Mouse (Mus musculus) adrenal gland (tissue): ENCODE data around the gene Uso1.
"Not testable (repeated sequence)": the region's sequence is repeated elsewhere in the genome, so short reads cannot be mapped to it uniquely, and the experiment has no call there.

Source experiments
- intact Hi-C: fragments of 180-260 bp; cut with DNase I; formaldehyde crosslinking; loops from one replicate; pipeline ENCODE4 v1.15.1; 2025

Gene Uso1

GRCm38 (mm10) chr5:92125446-92125845 is 12.3 kb upstream of the Uso1 start:
- intact Hi-C loops: no loop called here

DNA sequence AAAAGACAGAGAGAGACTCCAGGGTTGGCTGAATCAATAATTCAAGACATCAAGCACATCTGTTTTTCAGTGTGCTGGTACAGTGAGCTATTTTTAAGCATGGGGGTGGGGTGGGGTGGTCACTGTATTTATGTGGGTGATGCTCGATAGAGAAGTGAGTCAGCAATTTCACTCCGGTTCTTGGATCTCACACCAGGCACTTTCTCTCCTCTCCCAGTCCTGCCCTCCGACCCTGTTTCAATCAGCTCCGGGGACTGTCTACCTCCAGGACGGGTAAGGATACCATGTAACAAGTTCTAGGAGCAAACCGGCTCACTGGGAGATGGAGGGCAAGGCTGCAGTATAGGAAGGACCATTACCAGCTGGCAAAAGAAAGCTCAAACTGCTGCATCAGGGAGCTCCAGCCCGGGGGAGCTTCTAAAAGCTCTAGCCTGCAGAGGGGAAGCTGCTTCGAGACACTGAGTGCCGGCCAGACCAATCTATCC is 10.6 kb upstream of the Uso1 start:
- intact Hi-C loops: no loop called here

- intact Hi-C loops: no loop called here
Measured at GRCm38 (mm10) chr5:92127751-92128150, 10.0 kb upstream of the Uso1 start.

GRCm38 (mm10) chr5:92128570-92128969 is 9.2 kb upstream of the Uso1 start:
- intact Hi-C loops: no loop called here

DNA sequence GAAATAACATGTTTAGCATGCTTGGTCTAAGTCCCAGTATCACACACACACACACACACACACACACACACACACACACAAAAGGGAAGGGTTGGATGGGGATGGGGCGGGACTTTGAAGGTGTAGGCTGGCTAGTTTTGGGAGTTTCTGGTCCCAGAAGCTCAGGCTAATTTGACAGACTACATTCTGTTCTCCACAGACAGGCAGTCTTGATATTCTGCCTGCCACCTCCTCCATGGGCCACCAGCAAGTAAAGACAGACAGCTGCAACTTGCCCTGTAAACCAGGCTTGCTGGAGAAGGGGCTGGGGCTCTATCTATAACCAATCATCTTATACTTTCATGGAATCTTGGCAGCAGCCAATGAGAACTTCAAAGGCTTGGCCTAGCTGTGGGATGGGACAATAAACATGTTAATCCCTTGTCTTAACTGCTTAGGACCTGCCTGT is 8.4 kb upstream of the Uso1 start:
- intact Hi-C loops: no loop called here

GRCm38 (mm10) chr5:92130040-92130682 is 7.6 kb upstream of the Uso1 start:
- intact Hi-C loops: no loop called here

- intact Hi-C loops: no loop called here
Measured at GRCm38 (mm10) chr5:92132127-92132526, 5.6 kb upstream of the Uso1 start.

DNA sequence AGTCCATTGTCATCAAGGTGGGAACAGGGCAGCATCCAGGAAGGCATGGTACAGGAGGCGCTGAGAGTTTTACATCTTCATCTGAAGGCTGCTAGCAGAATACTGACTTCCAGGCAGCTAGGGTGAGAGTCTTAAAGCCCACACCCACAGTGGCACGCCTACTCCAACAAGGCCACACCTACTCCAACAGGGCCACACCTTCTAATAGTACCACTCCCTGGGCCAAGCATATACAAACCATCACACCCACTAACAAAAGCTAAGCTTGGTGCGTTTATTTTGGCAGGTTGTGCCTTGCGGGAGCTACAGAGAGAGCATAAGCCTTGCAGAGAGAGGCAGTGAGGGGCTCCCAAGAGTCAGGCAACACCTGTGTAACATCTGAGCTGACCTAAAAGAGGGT is 4.7 kb upstream of the Uso1 start:
- intact Hi-C loops: not testable (repeated sequence)

DNA sequence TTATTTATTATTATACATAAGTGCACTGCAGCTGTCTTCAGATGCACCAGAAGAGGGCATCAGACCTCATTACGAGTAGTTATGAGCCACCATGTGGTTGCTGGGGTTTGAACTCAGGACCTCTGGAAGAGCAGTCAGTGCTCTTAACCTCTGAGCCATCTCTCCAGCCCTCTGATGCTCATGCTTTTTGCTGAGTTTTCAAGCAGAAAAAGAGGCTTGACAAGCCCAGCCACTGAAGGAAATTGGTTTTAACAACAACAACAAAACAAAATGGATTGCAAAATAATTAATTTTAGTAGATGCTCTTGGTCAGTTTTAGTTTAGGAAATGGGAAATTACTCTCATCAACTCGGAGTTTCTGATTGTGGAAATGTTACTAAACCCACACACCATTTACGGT is 2.8 kb upstream of the Uso1 start:
- intact Hi-C loops: loop anchor here (5.0 kb wide), 1 partner anchor 173 kb away; the partner anchor contains the start of gene Rchy1

DNA sequence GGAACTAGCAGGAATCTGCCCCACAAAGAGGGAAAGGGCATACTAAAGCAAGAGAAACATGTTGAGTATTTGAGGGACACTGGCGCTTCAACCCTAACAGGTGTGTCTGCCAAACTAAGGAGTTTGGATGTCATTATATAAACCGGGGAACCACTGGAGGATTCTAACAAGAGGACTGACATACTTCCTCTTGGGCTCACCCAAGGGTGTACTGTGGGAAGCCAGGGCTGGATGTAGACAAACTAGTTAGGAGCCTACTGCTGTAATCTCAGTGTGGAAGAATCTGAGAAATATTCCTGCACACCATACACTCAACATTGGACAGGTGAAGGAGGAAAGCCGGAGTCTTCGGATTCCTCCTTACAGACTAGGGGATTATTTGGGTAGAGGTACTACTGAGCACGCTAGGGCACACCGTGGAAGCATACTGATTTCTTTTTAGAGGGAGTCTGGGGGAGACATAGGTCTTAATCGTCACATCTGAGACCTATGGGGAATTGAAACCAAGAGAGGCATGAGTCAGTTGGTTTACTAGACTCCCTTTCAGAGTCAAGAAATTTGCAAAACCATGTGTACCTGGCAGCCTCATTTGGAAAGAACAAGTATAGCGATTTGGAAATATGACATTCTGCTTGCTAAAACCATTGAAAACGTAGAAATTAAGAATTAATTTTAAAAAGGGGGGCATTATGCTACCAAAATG is 1.1 kb upstream of the Uso1 start:
- intact Hi-C loops: loop anchor here (5.0 kb wide), 1 partner anchor 174 kb away; the partner anchor contains the start of gene Rchy1

DNA sequence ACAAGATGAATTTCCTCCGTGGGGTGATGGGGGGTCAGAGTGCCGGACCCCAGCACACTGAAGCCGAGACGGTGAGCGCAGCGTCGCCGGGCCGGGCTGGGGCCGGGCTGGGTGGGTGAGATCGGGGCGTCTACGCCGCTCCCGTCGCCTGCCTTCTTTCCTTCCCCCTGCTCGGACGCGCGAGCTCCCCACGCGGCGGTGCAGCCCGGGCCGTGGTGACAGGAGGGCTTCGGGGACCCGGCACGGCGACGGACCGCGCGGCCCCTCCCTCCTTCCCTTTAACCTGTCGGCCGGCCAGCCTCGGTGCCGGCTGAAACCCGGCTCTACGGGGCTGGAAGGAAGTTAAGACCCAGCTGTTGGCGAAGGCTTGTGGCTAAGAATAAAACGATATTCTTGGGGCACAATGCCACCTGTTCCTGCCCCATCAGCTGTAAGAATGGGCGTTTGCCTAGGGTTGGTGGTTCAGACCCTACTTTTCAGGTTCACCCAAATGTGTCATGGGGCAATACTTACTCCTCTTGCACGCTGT is 419 bp downstream of the Uso1 start:
- intact Hi-C loops: loop anchor here (2.0 to 5.0 kb wide), 2 partner anchors 55 to 176 kb away; partner anchors contain the start of genes G3bp2 and Rchy1

DNA sequence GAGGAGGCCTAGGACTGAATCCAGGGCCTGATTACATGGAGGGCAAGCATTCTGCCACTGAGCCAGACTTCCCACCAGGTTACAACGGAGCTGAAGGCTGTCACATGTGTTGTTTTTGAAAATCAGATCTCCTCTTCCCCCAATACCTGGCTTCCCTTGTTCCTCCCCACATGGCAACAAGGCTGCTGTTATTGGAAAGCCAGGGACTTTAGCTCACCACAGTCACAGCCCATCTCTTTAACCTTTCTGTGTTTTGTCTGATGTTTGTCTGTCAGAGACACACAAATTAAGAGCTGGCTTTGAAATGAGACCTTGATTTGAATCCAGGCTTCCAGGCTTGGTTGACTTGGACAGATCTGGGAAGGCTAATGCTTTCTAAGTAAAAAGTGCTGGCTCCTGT is 1.5 kb downstream of the Uso1 start:
- intact Hi-C loops: loop anchor here (2.0 to 5.0 kb wide), 2 partner anchors 56 to 177 kb away; partner anchors contain the start of genes G3bp2 and Rchy1

DNA sequence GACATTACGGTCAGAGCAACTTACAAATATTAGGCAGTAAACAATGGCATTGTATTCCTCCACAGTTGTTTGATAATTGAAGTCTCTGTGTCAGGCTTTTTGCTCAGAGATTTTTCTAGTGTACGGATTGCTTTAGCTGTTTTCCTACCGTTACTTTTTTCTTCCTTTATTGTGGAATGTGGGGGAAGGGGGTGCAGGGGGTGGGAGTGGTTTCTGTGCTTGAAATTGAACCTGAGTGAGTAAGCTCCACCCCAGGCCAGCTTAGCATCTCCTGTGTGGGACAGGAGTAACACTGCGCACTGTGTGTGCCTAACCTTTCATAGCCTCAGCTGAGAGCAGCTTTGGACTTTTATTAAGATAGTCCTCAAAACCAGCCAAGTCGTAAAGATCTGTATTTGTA is 4.0 kb downstream of the Uso1 start:
- intact Hi-C loops: no loop called here

GRCm38 (mm10) chr5:92142481-92142880 is 4.7 kb downstream of the Uso1 start:
- intact Hi-C loops: no loop called here

- intact Hi-C loops: no loop called here
Measured at GRCm38 (mm10) chr5:92143665-92144064, 5.9 kb downstream of the Uso1 start.

DNA sequence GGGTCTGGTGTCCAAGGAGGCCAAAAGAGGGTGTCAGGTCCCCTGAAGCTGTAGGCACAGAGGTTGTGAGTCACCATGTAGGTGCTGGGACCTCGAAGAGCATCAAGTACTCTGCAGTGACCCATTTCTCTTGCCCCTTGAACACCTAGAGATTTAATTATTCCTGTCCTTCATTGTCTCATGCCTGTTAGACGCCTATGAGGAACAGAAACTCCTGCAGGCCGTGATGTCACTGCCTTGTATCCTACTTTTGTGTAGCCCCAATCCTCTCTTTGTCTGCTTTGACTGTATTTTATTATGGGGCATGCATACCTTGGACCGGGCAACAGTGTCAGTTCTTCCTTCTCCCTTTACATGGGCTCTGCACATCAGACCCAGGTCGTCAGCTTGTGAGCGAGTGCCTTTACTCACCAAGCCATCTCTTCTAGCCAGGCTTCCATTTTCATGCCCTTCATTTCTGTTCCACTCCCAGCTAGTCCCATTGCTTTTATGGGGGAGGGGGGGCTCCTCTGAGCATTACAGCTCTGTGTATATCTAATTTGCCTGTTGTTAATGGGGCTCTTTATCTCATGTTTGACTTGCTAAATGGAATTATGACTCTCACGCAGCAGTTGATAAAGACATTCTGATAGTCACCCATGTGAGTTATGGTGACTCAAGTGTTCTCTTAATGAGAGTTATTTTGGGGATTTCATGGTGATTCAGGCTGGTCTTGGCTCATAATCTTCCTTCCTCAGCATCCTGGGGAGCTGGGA is 7.4 kb downstream of the Uso1 start:
- intact Hi-C loops: no loop called here

DNA sequence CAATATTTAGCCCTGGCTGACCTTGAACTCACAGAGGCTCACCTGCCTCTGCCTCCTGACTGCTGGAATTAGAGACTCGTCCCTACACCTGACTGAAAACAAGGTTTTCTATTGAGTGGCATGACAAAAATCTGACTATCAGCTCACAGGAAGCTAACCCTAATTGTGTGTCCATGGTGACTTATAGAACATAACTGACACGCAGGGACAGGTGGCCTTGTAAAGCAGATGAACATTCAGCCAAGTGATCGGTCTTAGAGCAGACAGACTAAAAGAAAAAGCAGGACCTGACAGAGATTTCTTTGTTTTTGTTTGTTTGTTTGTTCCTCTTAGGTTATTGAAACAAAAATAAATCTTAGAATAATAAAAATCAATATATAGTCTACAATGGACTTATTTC is 10.5 kb downstream of the Uso1 start:
- intact Hi-C loops: no loop called here

- intact Hi-C loops: no loop called here
Measured at GRCm38 (mm10) chr5:92149330-92149982, 11.7 kb downstream of the Uso1 start.

- intact Hi-C loops: no loop called here
Measured at GRCm38 (mm10) chr5:92154861-92155260, 17.1 kb downstream of the Uso1 start.

DNA sequence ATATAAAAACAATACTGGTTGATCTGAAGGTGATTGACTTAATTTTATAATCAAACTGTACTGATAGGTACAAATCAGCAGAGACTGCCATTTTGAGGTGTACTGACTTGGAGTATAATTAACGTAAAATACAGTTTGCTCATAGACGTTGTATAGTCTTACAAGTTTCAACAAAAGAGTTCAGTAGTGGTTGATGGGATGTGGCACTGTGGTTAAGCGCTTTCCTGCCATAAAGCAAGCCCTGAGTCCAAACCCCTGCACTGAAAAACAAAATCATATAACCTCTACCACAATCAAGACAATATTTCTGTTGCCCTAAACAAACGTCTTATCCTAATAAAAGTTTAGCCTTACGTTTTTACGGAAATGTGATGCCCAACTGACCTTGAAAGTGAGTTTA is 28.2 kb downstream of the Uso1 start:
- intact Hi-C loops: no loop called here
